Mouse (Mus musculus) liver, postnatal 0 days (tissue): ENCODE measurements around the gene Krt7.

ENCODE experiments used
- CTCF ChIP-seq: sonication (generic); IDR thresholded peaks from 2 replicates; pipeline ENCODE4 v1.5.1; 2016; ENCODE audit warnings: antibody characterized with exemption, low read depth
- EP300 ChIP-seq: IDR thresholded peaks from 2 replicates; pipeline ENCODE4 v1.6.1; 2016; ENCODE audit warnings: antibody characterized with exemption, low read depth, mild to moderate bottlenecking

- TF ChIP-seq EP300 (no peak), CTCF (no peak)
Measured at GRCm38 (mm10) chr15:101364891-101365671, 45.8 kb upstream of the Krt7 start.
